Mouse (Mus musculus) intestine, embryonic 14.5 days (tissue): ENCODE data around the gene Pon3. TPM values are rescaled to one million over a fixed set of nuclear protein-coding genes. Genes with fewer than 3 reads are reported as not detected.

Experiments used
- ATAC-seq: fragments of 200-750 bp; cut with Nextera tagmentation; replicated peaks from 2 replicates; pipeline ENCODE4 v1.8.0; 2017; ENCODE audit warnings: low read depth, moderate number of reproducible peaks, moderate TSS enrichment, moderate library complexity; ENCODE audit not compliant: low FRiP score, low TSS enrichment
- DNase-seq: peaks from one replicate; pipeline ENCODE4 v3.0.0-alpha.2; 2018; ENCODE audit warnings: low spot score
- H3K27ac ChIP-seq: fragments of 300-500 bp; sonication (generic); 2 replicates; pipeline ENCODE4 v1.5.1; 2014; ENCODE audit warnings: low read depth, mild to moderate bottlenecking, control low read depth
- H3K27me3 ChIP-seq: fragments of 300-500 bp; sonication (generic); replicated peaks from 2 replicates; pipeline ENCODE4 v1.6.1; 2014; ENCODE audit warnings: low read length, control low read depth; ENCODE audit not compliant: control insufficient read depth, insufficient read depth
- H3K36me3 ChIP-seq: fragments of 300-500 bp; sonication (generic); 2 replicates; pipeline ENCODE4 v1.6.1; 2014; ENCODE audit warnings: low read length, control low read depth; ENCODE audit not compliant: control insufficient read depth, insufficient read depth
- H3K4me1 ChIP-seq: fragments of 300-500 bp; sonication (generic); replicated peaks from 2 replicates; pipeline ENCODE4 v1.6.1; 2014; ENCODE audit warnings: low read length, control low read depth, mixed read lengths; ENCODE audit not compliant: control insufficient read depth, insufficient read depth
- H3K4me2 ChIP-seq: fragments of 300-500 bp; sonication (generic); 2 replicates; pipeline ENCODE4 v1.6.1; 2014; ENCODE audit warnings: low read length
- H3K4me3 ChIP-seq: fragments of 300-500 bp; sonication (generic); 2 replicates; pipeline ENCODE4 v1.5.1; 2014; ENCODE audit warnings: low read depth, low read length, control low read depth, mixed read lengths
- H3K9ac ChIP-seq: fragments of 300-500 bp; sonication (generic); 2 replicates; pipeline ENCODE4 v1.6.1; 2014; ENCODE audit warnings: mild to moderate bottlenecking, low read length
- H3K9me3 ChIP-seq: fragments of 300-500 bp; sonication (generic); 2 replicates; pipeline ENCODE4 v1.6.1; 2016; ENCODE audit warnings: low read length, control low read depth; ENCODE audit not compliant: control insufficient read depth
- WGBS: fragments of 180-500 bp; shearing (Covaris S2); extraction: QIAGEN DNeasy Blood & Tissue Kit; methylation state at CpG from one replicate; pipeline ENCODE4 v1.1.7; 2014; 5-methylcytosine and 5-hydroxymethylcytosine counted together
- polyA plus RNA-seq: library from polyadenylated mRNA; unstranded; fragments of >200 nt; fragmentation: Nextera tagmentation; extraction: Ambion mirVana; gene quantifications from 2 replicates; pipeline ENCODE4 v1.2.1, GENCODE M21; 2014

Pon3 gene
- polyA plus RNA-seq, 1 experiment from 2014 or later: 12.2 TPM

DNA sequence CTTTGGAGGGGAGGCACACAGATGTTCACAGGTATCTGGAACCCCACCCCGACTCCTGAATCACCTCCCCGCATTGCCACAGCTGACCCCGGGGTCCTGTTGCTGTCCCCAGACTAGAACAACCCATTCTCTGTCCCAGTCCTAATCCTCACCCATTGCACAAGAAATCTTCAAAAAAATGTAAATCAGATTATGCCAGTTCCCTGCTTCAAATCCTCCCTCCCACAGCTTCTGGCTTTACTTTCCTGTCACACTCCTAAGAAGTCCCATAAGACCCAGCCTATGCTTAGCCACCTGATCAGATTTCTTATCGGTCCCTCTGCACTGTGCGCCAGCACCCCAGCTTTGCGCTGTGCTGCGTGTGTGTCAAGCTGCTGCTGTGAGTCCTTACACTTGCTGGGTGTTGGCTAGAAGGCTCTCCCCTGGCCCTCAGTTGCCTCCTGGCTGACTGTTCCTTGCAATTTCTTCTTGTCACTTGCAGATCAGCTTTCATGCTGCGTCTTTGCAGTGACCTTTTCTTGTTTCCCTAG is 56.6 kb downstream of the Pon3 start:
- 91% methylated on average over 8 of the region's 8 CpGs for WGBS
- no peak overlapping the region for H3K4me2 ChIP-seq
- no peaks in the 10 kb centered on the region for H3K27me3 ChIP-seq
- no peak overlapping the region for H3K27ac ChIP-seq
- H3K4me1 ChIP-seq: no peaks in the 10 kb centered on the region
- H3K4me3 ChIP-seq: no peak overlapping the region
- H3K9me3 ChIP-seq: 0 out of 2 replicates have a peak, but pooled peaks cover 3% of the 10 kb centered on the region
- DNase-seq: no peak
- no peaks in the 10 kb centered on the region for H3K36me3 ChIP-seq
- no peak overlapping the region for H3K9ac ChIP-seq
- no peak for ATAC-seq

DNA sequence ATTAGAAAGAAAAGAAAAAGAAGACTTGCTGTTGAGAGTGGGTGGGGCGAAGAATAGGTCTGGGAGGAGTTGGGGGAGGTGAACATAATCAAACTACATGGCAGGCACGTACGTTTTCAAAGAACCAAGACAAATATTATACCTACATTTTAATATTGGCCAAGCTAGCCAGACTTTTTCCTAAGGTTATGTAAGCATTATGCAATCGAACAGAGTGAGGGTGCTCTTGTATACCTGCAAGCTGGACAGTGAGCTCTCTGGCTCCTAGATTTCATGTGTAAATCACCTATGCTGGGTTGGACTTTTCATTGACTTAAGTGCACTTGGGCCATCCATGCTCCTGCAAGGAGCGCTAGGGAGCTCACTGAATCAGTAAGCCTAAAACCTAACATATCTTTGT is 57.5 kb downstream of the Pon3 start:
- Histone ChIP-seq H3K27me3 (no peaks in the 10 kb centered on the region), H3K4me2 (no peak overlapping the region), H3K36me3 (no peaks in the 10 kb centered on the region), H3K4me1 (no peaks in the 10 kb centered on the region), H3K27ac (no peak overlapping the region), H3K9ac (no peak overlapping the region), H3K4me3 (no peak overlapping the region), H3K9me3 (0 out of 2 replicates have a peak, but pooled peaks cover 3% of the 10 kb centered on the region)
- WGBS: 90% methylated on average over 5 of the region's 5 CpGs
- no peak for DNase-seq
- ATAC-seq: no peak

DNA sequence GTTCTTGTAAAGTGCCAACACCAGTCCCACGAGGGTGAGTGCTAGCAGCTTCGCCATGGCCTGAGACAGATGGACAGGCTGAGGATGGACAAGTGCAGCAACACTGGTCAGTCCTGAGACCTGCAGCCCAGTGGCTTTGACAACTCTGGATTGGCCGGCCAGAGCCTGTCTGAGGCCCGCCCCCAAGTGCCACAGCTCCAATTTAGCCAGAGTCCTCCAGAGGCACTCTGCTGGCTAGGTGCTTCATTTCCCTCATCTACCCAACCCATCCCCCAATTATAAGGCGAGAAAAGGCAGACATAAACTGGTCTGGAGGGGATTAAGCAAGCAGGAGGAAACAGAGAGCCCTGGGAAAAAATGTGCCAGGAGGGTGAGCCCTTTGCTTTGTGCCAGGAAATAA is 62.4 kb downstream of the Pon3 start, which contains the start of gene Pon1:
Gene Pon1, minus strand, starts transcription at position 254 of the 400 bp plus-strand sequence.
- Histone ChIP-seq H3K27ac (no peak within 1 kb of the TSS), H3K4me3 (no peak within 1 kb of the TSS), H3K27me3 (no peaks in the 10 kb centered on the region), H3K4me2 (no peak within 1 kb of the TSS), H3K4me1 (no peaks in the 10 kb centered on the region), H3K9me3 (no peaks in the 10 kb centered on the region), H3K9ac (no peak within 1 kb of the TSS), H3K36me3 (no peaks in the 10 kb centered on the region)
- no peak for ATAC-seq
- DNase-seq: no peak
- WGBS: 48% methylated on average over 5 of the region's 5 CpGs

DNA sequence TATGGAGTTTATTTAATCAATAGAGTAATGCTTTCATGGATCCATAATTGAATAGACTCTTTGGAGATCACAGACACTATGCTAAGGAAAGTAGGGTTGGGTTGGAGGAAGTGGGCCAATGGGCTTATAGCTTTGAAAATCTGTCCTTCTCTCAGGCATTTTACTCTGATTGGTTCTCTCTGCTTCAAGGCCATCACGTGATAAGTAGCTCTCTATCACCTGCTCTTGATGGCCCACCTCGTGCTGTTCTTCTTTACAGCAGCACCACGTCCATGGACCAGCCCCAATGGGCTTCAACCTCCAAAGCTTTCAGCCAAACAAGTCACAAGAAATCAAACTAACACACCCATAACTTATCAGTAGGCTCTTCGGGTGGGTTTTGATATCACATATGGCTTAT is 65.3 kb downstream of the Pon3 start:
- no peak overlapping the region for H3K4me3 ChIP-seq
- H3K9ac ChIP-seq: no peak overlapping the region
- no peak overlapping the region for H3K27ac ChIP-seq
- ATAC-seq: no peak
- no peaks in the 10 kb centered on the region for H3K36me3 ChIP-seq
- no peaks in the 10 kb centered on the region for H3K27me3 ChIP-seq
- H3K9me3 ChIP-seq: no peaks in the 10 kb centered on the region
- 79% methylated on average over 4 of the region's 4 CpGs for WGBS
- H3K4me2 ChIP-seq: no peak overlapping the region
- no peak for DNase-seq
- no peaks in the 10 kb centered on the region for H3K4me1 ChIP-seq

DNA sequence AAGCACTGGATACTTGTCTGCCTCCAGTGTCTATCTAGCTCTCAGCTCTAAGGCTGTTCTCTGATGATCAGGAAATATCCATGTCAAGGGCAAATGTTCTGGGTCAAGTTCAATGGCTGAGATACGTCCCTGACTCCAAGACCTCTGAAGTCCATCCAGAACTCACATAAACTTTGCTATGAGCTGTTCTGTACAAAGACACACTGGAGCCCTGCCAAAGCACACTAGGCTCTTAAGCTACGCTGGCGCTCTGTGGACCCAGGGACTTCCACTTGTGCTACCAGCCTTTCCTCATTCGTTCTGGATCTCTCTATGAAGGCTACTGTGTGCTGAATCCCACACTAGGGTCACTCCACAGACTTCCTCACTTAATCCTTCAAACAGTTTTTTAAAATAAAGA is 66.6 kb downstream of the Pon3 start:
- Histone ChIP-seq H3K27ac (no peak overlapping the region), H3K9me3 (no peaks in the 10 kb centered on the region), H3K4me3 (no peak overlapping the region), H3K27me3 (no peaks in the 10 kb centered on the region), H3K9ac (no peak overlapping the region), H3K4me2 (no peak overlapping the region), H3K36me3 (no peaks in the 10 kb centered on the region), H3K4me1 (no peaks in the 10 kb centered on the region)
- ATAC-seq (no peak), DNase-seq (no peak)
- 67% methylated on average over 4 of the region's 4 CpGs for WGBS

DNA sequence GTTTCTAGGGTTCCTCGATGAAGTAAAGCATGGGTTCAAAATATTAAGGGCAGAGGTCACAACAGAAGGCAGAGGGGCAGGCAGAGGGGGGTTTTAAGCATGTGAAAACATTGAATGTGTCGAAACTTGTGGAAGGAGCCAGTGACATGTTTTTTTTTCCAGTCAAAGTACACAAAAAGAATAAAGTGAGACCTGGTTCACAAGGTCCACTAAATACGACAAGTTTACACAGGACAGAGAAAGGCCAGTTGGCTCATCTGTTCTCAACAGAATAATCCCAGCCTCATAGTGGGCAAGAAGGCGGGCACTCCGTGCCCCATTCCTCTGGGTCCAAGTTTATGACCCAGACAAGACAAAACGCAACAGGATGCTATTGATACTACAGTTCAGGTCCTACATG is 67.1 kb downstream of the Pon3 start:
- Histone ChIP-seq H3K4me1 (no peaks in the 10 kb centered on the region), H3K4me2 (no peak overlapping the region), H3K4me3 (no peak overlapping the region), H3K9me3 (no peaks in the 10 kb centered on the region), H3K27ac (no peak overlapping the region), H3K36me3 (no peaks in the 10 kb centered on the region), H3K9ac (no peak overlapping the region), H3K27me3 (no peaks in the 10 kb centered on the region)
- DNase-seq: no peak
- WGBS: 67% methylated on average over 6 of the region's 6 CpGs
- ATAC-seq: no peak

DNA sequence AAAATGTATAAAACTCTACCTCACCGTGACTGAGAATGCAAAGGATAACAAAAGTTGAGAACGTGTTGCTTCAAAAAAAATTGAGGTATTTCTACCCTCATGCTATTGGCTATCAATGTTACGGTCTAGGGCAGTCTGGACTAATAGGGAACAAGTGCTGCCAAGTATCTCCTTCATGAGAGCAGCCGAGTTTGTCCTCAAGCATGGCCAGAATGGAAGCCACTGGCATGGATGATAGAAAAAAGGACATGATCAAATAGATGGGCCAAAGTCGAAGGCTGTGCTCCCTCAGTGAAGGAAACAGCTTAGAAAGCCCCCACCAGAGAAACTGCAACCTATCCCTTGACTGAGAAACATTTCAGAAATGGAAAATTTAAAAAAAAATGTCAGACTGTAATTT is 68.0 kb downstream of the Pon3 start:
- DNase-seq (no peak), ATAC-seq (no peak)
- Histone ChIP-seq H3K4me2 (no peak overlapping the region), H3K4me1 (no peaks in the 10 kb centered on the region), H3K4me3 (no peak overlapping the region), H3K9ac (no peak overlapping the region), H3K27me3 (no peaks in the 10 kb centered on the region), H3K36me3 (no peaks in the 10 kb centered on the region), H3K27ac (no peak overlapping the region), H3K9me3 (no peaks in the 10 kb centered on the region)
- 88% methylated on average over 5 of the region's 5 CpGs for WGBS

DNA sequence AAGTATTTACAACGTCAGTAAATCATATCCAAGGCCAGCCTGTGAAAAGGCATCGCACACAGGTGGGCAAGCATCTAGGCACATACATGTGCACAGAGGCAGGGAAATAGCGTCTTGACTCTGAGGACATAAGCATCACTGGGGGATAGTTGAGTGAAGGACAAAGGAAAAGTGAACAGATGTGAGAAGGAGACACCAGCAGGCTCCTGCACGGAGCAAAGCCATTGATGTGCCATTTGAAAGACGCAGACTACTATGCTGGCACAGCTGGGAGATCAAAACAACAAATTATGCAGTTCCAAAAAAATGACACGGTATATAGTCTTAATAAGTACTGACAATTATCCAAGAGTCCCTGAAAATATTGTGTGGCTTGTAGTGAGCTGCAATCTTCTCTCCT is 68.5 kb downstream of the Pon3 start:
- Histone ChIP-seq H3K9ac (no peak overlapping the region), H3K4me1 (no peaks in the 10 kb centered on the region), H3K4me2 (no peak overlapping the region), H3K27ac (no peak overlapping the region), H3K9me3 (no peaks in the 10 kb centered on the region), H3K36me3 (no peaks in the 10 kb centered on the region), H3K27me3 (no peaks in the 10 kb centered on the region), H3K4me3 (no peak overlapping the region)
- DNase-seq (no peak), ATAC-seq (no peak)
- 82% methylated on average over 6 of the region's 6 CpGs for WGBS

DNA sequence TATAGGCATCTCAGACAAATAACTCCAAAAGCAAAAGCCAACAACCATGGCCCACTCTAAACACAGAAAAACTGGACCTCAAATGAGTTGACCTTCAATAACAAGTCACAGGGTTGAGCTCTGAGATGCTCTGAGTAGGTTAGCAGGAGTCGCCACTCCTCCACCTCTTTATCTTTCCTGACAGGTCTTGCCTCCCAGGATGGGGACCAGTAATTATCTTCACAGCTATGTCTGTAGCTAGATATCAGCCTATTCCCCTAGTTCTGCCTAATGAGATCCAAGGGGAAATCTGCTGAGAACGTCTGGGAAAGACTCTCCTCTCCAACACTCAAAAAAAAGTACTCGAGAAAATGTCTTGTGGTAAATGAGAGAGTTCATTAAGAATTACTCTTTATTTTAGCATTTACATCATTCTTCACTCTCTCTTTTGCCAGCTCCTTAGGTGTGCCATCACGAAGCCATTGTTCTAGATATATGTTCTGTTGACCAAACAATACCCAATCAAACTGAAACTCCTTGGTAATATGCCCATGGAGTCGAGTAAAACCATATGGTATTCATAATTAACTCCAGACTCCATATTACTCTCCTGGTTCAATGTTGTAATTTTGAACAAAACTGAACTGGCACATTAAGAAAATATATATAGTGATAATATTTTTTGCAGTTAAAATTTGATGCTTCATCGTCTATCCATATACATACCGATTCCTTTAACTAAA is 69.7 kb downstream of the Pon3 start:
- DNase-seq (no peak), ATAC-seq (no peak)
- no peaks in the 10 kb centered on the region for H3K27me3 ChIP-seq
- no peak overlapping the region for H3K4me2 ChIP-seq
- H3K27ac ChIP-seq: no peak overlapping the region
- no peaks in the 10 kb centered on the region for H3K4me1 ChIP-seq
- H3K36me3 ChIP-seq: no peaks in the 10 kb centered on the region
- 85% methylated on average over 7 of the region's 7 CpGs for WGBS
- H3K9me3 ChIP-seq: no peaks in the 10 kb centered on the region
- no peak overlapping the region for H3K9ac ChIP-seq
- no peak overlapping the region for H3K4me3 ChIP-seq
